Mouse (Mus musculus) kidney, adult 8-10 months (tissue): ENCODE measurements around the gene Klk1b11.
"Not testable (repeated sequence)": the region's sequence is repeated elsewhere in the genome, so short reads cannot be mapped to it uniquely, and the experiment has no call there.

Source experiments
- DNase-seq, 2 experiments: peaks; one replicate each; pipeline ENCODE4 v3.0.0; 2022

Gene Klk1b11

GRCm38 (mm10) chr7:43995577-43995976, at the start of gene Klk1b11:
Klk1b11 (plus strand) TSS chr7:43995877.
- DNase-seq: not testable (repeated sequence)

DNA sequence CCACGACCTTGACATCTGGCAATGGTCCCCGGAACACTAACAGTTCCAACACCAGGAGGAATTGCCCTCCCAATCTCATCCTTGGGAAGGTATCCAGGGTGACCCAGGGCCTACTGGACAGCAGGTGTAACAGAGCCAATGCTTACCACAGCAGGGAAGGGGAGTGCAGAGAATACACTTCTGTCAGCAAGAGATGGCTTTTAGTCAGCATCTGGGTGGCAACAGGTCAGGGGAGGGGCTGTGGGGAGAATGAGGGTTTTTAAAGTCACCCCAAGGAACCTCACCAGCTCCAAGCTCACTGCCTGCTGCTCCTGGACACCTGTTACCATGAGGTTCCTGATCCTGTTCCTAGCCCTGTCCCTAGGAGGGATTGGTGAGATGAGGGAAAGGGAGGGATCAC, 45.3 kb upstream of the Klk1b11 start, which contains the start of gene Klk1b8:
Gene Klk1b8 (plus strand): TSS at position 301 of the 400 bp plus-strand sequence.
- no peak for DNase-seq

DNA sequence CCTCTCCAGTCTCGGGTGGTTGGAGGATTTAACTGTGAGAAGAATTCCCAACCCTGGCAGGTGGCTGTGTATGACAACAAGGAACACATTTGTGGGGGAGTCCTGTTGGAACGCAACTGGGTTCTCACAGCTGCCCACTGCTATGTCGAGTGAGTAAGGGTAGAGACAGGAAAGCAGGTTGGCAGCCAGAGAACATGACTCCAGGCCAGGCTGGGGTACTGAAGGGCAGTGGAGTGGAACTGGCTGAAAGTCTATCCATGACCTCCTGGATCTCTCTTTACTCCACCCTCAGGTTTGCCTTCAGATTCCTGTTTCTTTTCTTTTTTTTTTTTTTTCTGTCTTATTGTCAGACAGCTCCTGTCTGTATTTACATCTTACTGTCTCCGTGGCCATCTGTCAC, 43.0 kb upstream of the Klk1b11 start:
- DNase-seq: peak; percentile 12 to 38

DNA sequence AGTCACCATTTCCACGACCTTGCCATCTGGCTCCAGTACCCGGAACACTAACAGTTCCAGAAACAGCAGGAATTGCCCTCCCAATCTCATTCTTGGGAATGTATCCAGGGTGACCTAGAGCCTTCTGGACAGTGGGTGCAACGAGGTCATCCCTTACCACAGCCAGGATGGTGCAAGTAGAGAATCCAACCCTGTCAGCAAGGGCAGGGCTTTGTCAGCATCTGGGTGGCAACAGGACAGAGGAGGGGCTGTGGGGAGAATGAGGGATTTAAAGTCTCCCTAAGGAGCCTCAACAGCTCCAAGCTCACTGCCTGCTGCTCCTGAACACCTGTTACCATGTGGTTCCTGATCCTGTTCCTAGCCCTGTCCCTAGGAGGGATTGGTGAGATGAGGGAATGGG, 29.2 kb upstream of the Klk1b11 start, which contains the start of gene Klk1b1:
Gene Klk1b1 (plus strand): TSS at position 301 of the 400 bp plus-strand sequence.
- DNase-seq: no peak

DNA sequence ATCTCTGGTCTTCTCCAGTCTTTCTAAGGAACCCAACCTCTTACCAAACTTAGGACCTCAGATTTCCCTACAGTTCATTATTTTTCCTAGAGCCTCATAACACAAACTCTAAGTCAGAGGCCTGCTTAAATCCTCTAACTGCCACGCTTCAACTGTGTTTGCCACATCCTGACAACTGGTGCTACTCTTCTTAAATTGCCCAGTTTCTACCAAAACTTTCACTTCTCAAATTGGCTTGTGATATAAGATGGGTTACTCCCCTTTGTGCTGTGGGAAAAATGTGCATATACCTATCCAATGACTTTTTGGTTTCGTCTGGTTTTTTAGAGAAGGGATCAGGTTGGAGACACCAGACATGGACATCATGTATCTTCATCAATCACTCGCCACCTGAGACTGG, 28.6 kb upstream of the Klk1b11 start:
- no peak for DNase-seq

GRCm38 (mm10) chr7:43967612-43968011, 28.1 kb upstream of the Klk1b11 start:
- no peak for DNase-seq

- not testable (repeated sequence) for DNase-seq
Observed at GRCm38 (mm10) chr7:43975761-43976160, 19.9 kb upstream of the Klk1b11 start, which contains the start of gene Klk1b9. Klk1b9 (plus strand) TSS chr7:43976061.

DNA sequence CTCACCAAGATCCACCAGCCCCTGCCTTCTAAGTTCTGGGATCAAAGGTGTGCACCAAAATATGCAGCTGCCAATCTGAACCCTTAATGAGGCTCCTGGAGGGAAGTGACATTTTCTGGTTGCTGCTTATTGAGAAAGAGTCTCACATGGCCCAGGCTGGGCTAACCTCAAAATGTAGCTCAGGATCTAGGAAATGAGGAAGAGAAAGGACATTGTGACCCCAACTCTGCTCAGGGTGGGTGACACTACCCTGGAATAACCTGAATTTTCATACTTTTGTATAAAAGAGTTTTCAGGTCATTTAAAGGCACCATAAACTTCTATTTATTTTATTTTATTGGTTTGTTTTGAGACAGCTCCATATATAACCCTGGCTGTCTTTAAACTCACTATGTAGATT, 10.0 kb upstream of the Klk1b11 start:
- no peak for DNase-seq

- DNase-seq: not testable (repeated sequence)
Observed at GRCm38 (mm10) chr7:43994821-43995220, 856 bp upstream of the Klk1b11 start.

- no peak for DNase-seq
Observed at GRCm38 (mm10) chr7:44004847-44005246, 9.2 kb downstream of the Klk1b11 start.

DNA sequence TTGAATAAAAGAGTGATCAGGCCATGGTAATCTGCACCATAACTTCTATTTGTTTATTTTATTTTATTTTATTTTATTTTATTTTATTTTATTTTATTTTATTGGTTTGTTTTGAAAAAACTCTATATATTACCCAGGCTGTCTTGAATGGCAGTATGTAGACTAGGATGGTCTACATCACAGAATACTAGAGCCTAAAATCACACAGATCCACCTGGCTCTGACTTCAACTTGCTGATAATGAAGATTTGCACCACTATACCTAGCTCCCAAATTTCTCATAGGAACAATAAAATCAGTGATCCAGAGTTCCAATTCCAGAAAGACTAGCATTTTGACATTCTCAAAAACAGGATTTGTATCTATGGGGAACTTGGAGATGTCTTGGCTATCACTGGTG, 16.2 kb downstream of the Klk1b11 start, which contains the start of gene Klk1b26:
Gene Klk1b26 (plus strand): TSS at position 301 of the 400 bp plus-strand sequence.
- not testable (repeated sequence) for DNase-seq

DNA sequence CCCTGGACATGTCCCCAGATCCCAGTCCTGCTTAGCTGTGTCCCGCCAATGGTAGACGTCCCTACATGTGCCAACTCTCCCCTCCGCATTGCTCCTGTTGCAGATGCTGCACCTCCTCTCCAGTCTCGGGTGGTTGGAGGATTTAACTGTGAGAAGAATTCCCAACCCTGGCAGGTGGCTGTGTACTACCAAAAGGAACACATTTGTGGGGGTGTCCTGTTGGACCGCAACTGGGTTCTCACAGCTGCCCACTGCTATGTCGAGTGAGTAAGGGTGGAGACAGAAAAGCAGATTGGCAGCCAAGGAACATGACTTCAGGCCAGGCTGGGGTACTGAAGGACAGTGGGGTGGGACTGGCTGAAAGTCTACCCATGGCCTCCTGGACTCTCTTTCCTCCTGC, 19.0 kb downstream of the Klk1b11 start:
- DNase-seq: not testable (repeated sequence)

DNA sequence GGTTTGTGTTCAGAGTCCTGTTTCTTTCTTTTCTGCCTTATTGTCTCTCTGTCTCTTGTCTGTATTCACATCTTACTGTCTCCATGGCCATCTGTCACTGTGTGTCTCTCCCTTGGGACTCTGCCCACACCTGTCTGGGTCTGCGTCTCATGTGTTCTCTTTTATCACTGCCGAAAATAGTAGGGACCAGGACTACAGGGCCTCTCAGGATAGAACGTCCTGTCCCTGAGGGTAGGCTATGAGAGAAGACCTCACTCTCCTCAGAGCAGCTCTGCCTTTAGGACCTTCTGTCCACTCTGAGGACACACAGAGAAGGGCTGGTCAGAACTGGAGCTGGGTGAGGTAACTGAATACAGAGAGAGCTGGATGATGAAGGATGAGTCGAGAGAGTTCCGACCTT, 19.4 kb downstream of the Klk1b11 start:
- no peak for DNase-seq
